Mouse (Mus musculus) embryo, embryonic 9.5 days (tissue): ENCODE data around the gene Zfp770.

ENCODE experiments used
- DNase-seq: peaks from one replicate; pipeline ENCODE4 v3.0.0-alpha.2; 2017; ENCODE audit errors: extremely low spot score

The Zfp770 gene

GRCm38 (mm10) chr2:114143842-114144241 lies 57.4 kb downstream of the Zfp770 start:
- DNase-seq, result no peak
